Mouse (Mus musculus): ENCODE measurements around the gene Rgl1. TPM values are rescaled to one million over a fixed set of nuclear protein-coding genes. Genes with fewer than 3 reads are reported as not detected.

The Rgl1 gene
- polyA plus RNA-seq, 1 experiment: 14.4 TPM

DNA sequence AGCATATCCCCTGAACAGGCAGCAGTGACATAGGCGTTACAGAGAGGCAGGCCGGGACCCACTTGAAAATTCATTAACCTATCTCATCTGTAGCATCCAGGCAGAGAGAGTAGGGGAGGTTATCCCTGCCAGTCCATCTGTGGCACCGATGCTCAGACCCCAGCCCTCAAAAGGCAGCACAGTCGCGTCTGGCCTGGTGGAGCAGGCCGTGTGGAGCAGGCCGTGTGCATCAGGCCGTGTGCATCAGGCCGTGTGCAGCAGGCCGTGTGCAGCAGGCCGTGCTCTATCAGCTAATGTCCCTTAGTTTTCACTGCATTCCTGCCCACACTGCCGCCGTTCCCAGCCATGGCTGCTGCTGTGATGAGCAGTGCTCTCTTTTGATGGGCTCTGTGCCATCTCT is 229.0 kb downstream of the Rgl1 start:
- Histone ChIP-seq H3K36me3 (ENCODE audit: control insufficient read depth, insufficient read depth, low read length) (0 out of 2 replicates have a peak, but pooled peaks cover 1% of the 10 kb centered on the region), H3K4me1 (ENCODE audit: control insufficient read depth, insufficient read depth, insufficient read length) (0 out of 2 replicates have a peak, but pooled peaks cover under 1% of the 10 kb centered on the region), H3K4me3 (ENCODE audit: extremely low read depth, insufficient read depth, insufficient read length) (no peak overlapping the region), H3K27me3 (ENCODE audit: control insufficient read depth, insufficient read depth, low read length) (no peaks in the 10 kb centered on the region), H3K27ac (ENCODE audit: insufficient read depth, low read length) (no peak overlapping the region)
- WGBS: 95% methylated on average over 13 of the region's 13 CpGs
- DNase-seq (ENCODE audit: low read depth in 1 of 2, low spot score in 2 of 2): no peak
- TF ChIP-seq CTCF (IDR thresholded peaks at IDR 0.05; ENCODE audit: extremely low read depth, insufficient read depth, insufficient read length, insufficient replicate concordance) (no peak), POLR2A (IDR thresholded peaks at IDR 0.05; ENCODE audit: low read depth, low read length) (no peak)

DNA sequence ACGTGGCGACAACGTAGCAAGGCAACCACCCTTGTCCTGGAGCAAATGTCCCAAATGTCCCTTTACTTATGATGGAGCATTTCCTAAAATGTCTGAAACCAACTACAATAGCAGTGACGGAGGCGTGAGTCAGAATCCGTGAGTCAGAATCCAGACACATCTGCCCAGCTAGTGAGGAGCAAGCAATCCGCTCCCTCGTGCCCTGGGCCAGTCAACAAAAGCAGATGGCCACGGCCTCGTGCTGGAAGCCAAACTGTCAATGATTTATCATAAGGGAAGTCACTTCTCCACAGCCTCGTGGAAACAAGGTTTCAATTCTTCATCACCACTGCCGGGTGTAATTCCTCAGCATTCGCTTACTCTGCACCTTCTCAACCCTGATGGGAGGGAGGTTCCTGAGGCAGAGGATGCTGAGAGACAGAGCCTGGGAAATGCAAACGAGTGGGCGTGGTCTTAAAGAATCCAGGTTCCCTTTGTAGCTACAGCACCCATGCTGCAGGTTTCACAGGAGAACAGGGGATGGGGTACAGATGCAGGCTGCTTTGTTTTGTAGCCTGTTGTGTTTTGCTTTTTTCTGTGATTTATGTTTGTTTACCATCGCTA is 229.6 kb downstream of the Rgl1 start:
- WGBS: 82% methylated on average over 16 of the region's 16 CpGs
- H3K36me3 ChIP-seq (ENCODE audit: control insufficient read depth, insufficient read depth, low read length): 0 out of 2 replicates have a peak, but pooled peaks cover 1% of the 10 kb centered on the region
- H3K4me3 ChIP-seq (ENCODE audit: extremely low read depth, insufficient read depth, insufficient read length): no peak overlapping the region
- DNase-seq (ENCODE audit: low read depth in 1 of 2, low spot score in 2 of 2): no peak
- TF ChIP-seq POLR2A (IDR thresholded peaks at IDR 0.05; ENCODE audit: low read depth, low read length) (no peak), CTCF (IDR thresholded peaks at IDR 0.05; ENCODE audit: extremely low read depth, insufficient read depth, insufficient read length, insufficient replicate concordance) (no peak)
- no peak overlapping the region for H3K27ac ChIP-seq (ENCODE audit: insufficient read depth, low read length)
- no peaks in the 10 kb centered on the region for H3K27me3 ChIP-seq (ENCODE audit: control insufficient read depth, insufficient read depth, low read length)
- H3K4me1 ChIP-seq (ENCODE audit: control insufficient read depth, insufficient read depth, insufficient read length): peaks cover 5% of the 10 kb centered on the region; the same call in 1 of the 2 replicates

DNA sequence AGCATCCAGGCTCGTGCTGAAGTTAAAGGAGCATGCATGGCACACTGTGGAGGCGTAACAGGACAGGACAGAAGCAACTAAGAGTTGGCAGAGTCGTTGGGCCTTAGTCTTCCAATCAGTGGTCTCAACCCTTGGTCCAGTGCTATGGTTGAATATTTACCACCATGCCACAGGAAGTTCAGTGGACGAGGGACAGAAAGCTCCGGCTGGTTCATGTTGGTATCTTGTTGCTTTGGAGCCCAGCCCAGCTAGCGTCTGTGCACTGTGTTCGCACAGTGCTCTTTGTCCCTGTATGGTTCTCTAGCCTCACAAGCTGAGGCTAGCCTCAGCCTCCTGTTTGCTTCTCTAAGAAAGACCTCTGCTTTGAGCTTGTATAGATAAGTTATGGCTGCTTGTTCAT is 231.6 kb downstream of the Rgl1 start:
- Histone ChIP-seq H3K27ac (ENCODE audit: insufficient read depth, low read length) (no peak overlapping the region), H3K4me3 (ENCODE audit: extremely low read depth, insufficient read depth, insufficient read length) (no peak overlapping the region)
- 90% methylated on average over 7 of the region's 7 CpGs for WGBS

DNA sequence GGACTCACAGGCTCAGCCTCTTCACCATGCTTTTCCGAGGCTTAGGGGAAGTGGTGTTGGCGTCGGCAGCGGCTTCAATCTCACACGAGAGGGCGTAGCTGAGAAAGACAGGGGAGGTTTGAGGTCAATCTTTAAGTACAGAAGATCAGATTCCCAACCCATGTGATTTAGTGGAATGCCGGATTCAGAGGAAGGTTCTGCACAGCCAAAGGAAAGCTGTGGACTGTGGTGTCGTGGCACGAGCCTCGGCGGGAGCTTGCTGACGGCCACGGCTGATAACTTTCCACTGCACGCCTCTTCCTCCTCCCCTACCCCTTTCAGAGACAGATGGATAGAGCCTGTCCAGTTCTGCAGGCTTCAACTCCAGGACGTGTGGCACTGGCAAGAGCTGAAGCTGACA is 234.7 kb downstream of the Rgl1 start:
- TF ChIP-seq CTCF (IDR thresholded peaks at IDR 0.05; ENCODE audit: extremely low read depth, insufficient read depth, insufficient read length, insufficient replicate concordance) (no peak), POLR2A (IDR thresholded peaks at IDR 0.05; ENCODE audit: low read depth, low read length) (no peak)
- Histone ChIP-seq H3K27me3 (ENCODE audit: control insufficient read depth, insufficient read depth, low read length) (no peaks in the 10 kb centered on the region), H3K36me3 (ENCODE audit: control insufficient read depth, insufficient read depth, low read length) (peaks cover 4% of the 10 kb centered on the region), H3K27ac (ENCODE audit: insufficient read depth, low read length) (peak overlapping the region; percentile 48; the same call in 1 of the 2 replicates), H3K4me3 (ENCODE audit: extremely low read depth, insufficient read depth, insufficient read length) (no peak overlapping the region), H3K4me1 (ENCODE audit: control insufficient read depth, insufficient read depth, insufficient read length) (peaks cover 14% of the 10 kb centered on the region; the same call in 1 of the 2 replicates)
- no peak for DNase-seq (ENCODE audit: low read depth in 1 of 2, low spot score in 2 of 2)
- 62% methylated on average over 15 of the region's 15 CpGs for WGBS

More for the DNA sequence above, 231.6 kb downstream of the Rgl1 start:
- no peak for DNase-seq (ENCODE audit: low read depth in 1 of 2, low spot score in 2 of 2)
- H3K4me1 ChIP-seq (ENCODE audit: control insufficient read depth, insufficient read depth, insufficient read length): peaks cover 9% of the 10 kb centered on the region; the same call in 1 of the 2 replicates
- TF ChIP-seq CTCF (IDR thresholded peaks at IDR 0.05; ENCODE audit: extremely low read depth, insufficient read depth, insufficient read length, insufficient replicate concordance): no peak
- TF ChIP-seq POLR2A (IDR thresholded peaks at IDR 0.05; ENCODE audit: low read depth, low read length): no peak
- no peaks in the 10 kb centered on the region for H3K27me3 ChIP-seq (ENCODE audit: control insufficient read depth, insufficient read depth, low read length)
- peaks cover 1% of the 10 kb centered on the region; the same call in 1 of the 2 replicates for H3K36me3 ChIP-seq (ENCODE audit: control insufficient read depth, insufficient read depth, low read length)

DNA sequence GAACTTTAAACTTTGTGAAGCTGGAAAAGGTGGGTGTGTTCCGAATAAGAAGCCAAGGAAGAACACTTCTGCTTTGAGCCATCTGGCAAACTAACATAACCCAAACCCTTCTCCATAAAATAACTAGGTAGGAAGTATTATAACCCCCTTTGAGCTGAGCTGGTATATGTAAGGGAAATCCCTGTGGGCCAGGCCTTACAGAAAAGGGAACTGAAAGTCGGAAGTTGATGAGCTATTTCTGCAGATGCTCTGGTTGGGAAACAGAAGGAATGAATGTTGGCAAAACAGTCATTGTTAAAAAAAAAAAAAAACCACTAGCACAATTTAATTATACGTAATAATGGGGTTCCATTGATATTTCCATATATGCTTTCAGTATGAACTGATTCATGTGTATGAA is 237.4 kb downstream of the Rgl1 start:
- Histone ChIP-seq H3K36me3 (ENCODE audit: control insufficient read depth, insufficient read depth, low read length) (peaks cover 4% of the 10 kb centered on the region), H3K4me1 (ENCODE audit: control insufficient read depth, insufficient read depth, insufficient read length) (peaks cover 14% of the 10 kb centered on the region; the same call in 1 of the 2 replicates), H3K27ac (ENCODE audit: insufficient read depth, low read length) (no peak overlapping the region), H3K4me3 (ENCODE audit: extremely low read depth, insufficient read depth, insufficient read length) (no peak overlapping the region), H3K27me3 (ENCODE audit: control insufficient read depth, insufficient read depth, low read length) (no peaks in the 10 kb centered on the region)
- TF ChIP-seq POLR2A (IDR thresholded peaks at IDR 0.05; ENCODE audit: low read depth, low read length): no peak
- TF ChIP-seq CTCF (IDR thresholded peaks at IDR 0.05; ENCODE audit: extremely low read depth, insufficient read depth, insufficient read length, insufficient replicate concordance): no peak
- DNase-seq (ENCODE audit: low read depth in 1 of 2, low spot score in 2 of 2): peak in 1 of 2 experiments; percentile 23
- WGBS: 19% methylated on average over 3 of the region's 3 CpGs

DNA sequence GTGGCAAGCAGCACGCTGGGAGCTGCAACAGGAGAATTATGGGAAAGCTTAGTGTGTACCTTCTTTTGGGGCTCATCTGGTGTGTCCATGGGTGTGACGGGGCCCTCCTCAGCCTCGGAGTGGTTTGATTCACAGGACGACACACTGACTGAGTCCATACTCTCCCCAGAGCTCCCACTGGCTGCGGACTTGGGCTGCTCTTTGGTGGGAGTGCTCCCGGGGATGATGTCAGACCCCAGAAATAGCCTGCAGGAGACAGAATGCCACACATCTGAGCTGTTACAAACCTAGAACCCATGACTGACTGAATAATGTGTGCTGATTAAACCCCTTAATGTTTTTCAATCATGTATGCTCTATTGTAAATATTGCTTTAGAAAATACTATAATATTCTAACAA is 237.9 kb downstream of the Rgl1 start:
- Histone ChIP-seq H3K27me3 (ENCODE audit: control insufficient read depth, insufficient read depth, low read length) (no peaks in the 10 kb centered on the region), H3K4me1 (ENCODE audit: control insufficient read depth, insufficient read depth, insufficient read length) (peaks cover 14% of the 10 kb centered on the region; the same call in 1 of the 2 replicates), H3K27ac (ENCODE audit: insufficient read depth, low read length) (no peak overlapping the region), H3K4me3 (ENCODE audit: extremely low read depth, insufficient read depth, insufficient read length) (no peak overlapping the region), H3K36me3 (ENCODE audit: control insufficient read depth, insufficient read depth, low read length) (peaks cover 4% of the 10 kb centered on the region)
- TF ChIP-seq POLR2A (IDR thresholded peaks at IDR 0.05; ENCODE audit: low read depth, low read length) (no peak), CTCF (IDR thresholded peaks at IDR 0.05; ENCODE audit: extremely low read depth, insufficient read depth, insufficient read length, insufficient replicate concordance) (no peak)
- WGBS: 82% methylated on average over 6 of the region's 6 CpGs
- no peak for DNase-seq (ENCODE audit: low read depth in 1 of 2, low spot score in 2 of 2)

DNA sequence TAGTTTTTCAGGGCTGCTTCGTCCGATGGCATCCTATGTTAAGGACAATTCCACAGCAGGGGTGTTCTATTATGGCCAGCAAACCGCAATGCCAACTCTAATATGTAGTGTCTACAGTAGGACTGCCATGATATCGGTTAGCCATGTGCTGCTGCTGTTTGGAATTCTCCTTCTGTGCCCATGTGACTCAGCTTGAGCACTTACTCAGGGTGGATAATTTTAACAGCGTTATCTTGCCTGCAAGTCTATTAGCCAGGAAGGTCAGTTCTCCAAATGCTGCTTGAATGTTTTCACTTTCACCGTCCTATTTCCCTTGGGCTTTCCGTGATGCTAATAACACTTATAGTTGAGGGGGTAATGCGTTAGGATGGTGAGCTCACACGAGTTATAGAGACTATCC is 240.0 kb downstream of the Rgl1 start:
- peaks cover 3% of the 10 kb centered on the region for H3K36me3 ChIP-seq (ENCODE audit: control insufficient read depth, insufficient read depth, low read length)
- WGBS: 88% methylated on average over 9 of the region's 9 CpGs

More for the DNA sequence above, 240.0 kb downstream of the Rgl1 start:
- Histone ChIP-seq H3K4me3 (ENCODE audit: extremely low read depth, insufficient read depth, insufficient read length) (no peak overlapping the region), H3K27ac (ENCODE audit: insufficient read depth, low read length) (no peak overlapping the region), H3K27me3 (ENCODE audit: control insufficient read depth, insufficient read depth, low read length) (no peaks in the 10 kb centered on the region), H3K4me1 (ENCODE audit: control insufficient read depth, insufficient read depth, insufficient read length) (peaks cover 6% of the 10 kb centered on the region; the same call in 1 of the 2 replicates)
- DNase-seq (ENCODE audit: low read depth in 1 of 2, low spot score in 2 of 2): no peak
- TF ChIP-seq CTCF (IDR thresholded peaks at IDR 0.05; ENCODE audit: extremely low read depth, insufficient read depth, insufficient read length, insufficient replicate concordance): no peak
- TF ChIP-seq POLR2A (IDR thresholded peaks at IDR 0.05; ENCODE audit: low read depth, low read length): no peak
